Mouse (Mus musculus): ENCODE data around the gene Large2.
A peak's percentile ranks its signal among the peaks of the same experiment; 100 is the strongest.

The Large2 gene

DNA sequence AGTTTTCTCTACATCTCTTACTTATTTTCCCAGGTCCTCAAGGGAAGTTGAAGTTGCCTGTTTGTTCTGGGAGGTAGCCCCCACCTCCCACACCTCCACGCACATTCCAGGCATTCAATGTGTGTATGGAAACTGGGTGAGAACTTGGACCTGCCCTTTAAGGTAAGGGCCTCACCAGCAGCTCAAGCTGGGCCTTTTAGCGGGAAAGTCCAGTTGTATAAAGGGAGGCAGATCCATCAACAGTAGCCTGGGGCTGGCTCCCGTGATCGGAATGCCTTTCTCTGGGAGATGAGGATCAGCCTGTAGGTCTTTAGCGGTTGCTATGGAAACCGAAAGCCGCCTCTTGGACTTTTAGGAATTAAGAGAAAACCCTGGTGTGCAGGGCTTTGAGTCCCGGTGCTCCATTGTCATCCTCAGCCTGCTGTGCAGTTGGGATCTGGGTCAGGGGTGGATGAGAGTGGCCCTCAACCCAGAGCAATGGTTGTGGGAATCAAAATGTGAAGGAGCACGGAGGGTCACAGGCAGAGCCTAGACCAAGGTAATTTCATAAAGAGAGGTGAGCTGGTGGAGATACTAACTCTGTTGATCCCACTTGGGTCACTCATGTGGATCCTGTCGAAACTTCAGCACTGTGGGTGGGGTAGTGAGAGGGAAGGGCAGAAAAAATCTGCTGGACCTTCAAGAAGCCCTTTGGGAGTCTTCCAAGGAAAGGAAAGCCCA lies 2.5 kb downstream of the Large2 start:
- no peak for DNase-seq (ENCODE audit: low spot score)

DNA sequence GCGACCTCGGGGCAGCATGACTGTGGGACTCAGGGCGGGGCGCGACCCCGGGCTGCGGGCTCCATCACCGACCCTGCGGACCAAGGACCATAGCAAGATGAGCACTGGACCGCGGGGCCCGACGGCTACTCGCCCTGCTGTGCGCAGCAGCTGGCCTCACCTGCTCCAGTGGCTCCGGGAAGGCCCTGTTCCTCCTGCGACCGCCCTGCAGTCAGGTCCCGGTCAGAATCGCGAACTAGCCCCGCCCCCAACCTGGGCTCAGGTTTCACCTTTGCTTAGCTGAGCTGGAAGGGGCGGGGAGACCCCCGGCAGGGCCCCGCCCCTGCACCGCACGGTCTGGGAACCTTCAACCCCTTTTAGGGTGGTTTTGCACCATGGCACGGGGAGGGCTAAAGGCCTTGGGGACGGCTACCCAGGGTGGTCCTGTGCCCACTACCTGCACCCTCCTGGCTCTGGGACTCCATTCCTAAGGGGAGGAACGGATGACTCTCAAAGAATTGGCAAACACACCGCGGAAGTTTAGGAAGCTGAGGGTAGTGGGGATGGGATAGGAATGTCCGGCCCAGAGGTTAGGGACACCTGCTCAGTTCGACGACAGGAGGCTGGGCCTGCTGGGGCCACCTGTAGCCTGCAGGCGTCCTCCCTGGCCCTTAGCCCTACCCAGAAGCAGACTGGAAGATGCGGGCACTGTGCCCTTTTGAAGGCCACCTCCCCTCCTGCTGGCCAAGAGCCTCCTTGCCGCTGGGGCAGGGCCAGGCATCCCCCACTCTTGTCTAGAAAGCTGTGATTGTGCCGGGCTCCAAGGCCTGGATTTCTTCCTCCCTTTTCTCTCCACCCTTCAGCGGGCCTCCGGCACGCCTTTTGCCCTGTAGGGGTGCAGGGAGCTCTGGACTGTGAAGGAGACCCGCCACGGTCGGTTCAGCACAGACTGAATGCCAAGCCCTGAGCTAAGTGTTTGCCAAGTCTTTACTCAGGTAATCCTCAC lies 3.6 kb downstream of the Large2 start:
- peak; percentile 74 for DNase-seq (ENCODE audit: low spot score)

DNA sequence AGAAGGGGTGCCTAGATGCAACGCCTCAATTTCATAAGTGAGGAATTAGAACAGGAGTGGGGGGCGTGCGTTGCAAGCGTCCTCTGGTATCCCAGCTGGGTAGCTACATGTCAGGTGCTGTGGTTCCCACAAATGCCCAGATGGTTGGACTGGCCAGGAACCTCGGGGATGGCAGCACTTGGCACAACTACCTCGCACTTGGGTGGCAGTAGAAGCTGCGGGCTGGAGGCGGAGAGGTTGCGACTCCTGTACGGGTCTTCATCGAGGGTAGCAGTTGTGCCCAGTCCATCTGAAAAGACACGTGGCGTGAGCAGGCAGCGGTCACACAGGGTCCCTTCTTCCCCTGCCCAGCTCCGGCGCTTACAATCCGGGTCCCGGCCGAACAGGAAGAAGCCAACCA lies 4.3 kb downstream of the Large2 start:
- no peak for DNase-seq (ENCODE audit: low spot score)

DNA sequence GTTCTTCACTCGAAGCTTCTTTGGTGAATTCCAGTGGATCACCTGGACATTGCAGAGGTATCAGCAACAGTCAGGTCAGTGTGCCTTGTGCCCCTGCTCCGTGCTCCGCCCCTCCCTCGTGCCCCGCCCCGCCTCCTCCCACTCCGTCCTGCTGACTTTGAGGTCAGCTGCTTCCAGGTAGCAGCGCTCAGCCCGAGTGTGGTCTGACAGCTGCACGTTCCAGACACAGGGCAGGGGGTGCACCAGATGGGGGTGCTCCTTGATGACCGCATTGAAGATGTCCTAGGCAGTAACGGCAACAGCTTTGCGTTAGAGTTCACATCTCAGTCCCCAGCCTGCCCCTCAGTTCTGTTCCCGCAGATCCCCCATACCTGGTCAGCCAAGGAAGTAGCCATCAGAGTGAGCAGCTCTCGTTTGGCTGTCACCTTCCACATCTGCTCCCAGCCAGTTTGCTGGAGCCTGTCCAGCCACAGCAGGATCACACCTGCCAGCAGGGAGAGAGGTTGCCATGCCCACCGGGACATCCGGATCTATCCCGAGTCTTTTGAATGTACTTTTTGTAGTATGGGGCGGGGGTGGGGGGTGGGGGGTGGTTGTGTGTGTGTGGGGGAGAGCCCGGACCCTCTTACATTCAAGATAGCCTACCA lies 7.2 kb downstream of the Large2 start:
- no peak for DNase-seq (ENCODE audit: low spot score)

DNA sequence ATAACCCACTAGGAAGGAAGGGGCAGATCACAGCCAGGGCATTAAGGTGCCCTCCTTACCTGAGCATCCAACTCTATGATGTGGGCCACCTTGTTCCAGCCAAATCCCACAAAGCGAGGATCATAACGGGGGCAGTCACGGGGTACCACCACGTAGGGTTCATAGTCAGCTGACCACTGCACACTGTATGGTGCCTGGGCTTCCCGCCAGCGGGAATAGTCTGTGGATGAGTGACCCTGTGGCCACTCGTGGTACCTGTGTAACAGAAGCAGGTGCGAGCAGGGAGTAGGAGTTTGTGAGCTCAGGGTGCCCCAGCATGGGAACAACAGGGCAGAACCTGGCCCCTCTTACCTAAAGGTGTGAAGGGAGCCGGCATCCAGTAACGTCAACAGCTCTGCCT lies 9.1 kb downstream of the Large2 start:
- no peak for DNase-seq (ENCODE audit: low spot score)

DNA sequence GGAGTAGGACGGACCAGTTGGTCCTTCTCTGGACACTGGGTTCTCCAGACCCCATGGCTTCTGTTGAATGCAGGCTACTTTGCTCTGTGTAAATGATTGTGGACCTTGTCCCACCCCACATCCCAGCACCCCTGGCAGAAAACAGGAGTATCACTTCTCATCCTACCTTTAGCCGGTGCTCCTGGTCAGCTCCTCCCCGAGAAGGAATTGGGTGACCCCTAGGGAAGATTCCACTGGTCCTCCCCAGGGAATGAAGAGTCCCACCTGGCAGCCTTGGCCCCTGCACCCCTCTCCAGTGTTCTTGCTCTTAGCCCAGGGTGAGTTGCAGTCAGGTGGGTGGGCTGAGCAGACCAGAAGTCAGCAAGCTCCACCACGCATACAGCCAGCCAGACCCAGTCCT lies 10.6 kb downstream of the Large2 start:
- no peak for DNase-seq (ENCODE audit: low spot score)

DNA sequence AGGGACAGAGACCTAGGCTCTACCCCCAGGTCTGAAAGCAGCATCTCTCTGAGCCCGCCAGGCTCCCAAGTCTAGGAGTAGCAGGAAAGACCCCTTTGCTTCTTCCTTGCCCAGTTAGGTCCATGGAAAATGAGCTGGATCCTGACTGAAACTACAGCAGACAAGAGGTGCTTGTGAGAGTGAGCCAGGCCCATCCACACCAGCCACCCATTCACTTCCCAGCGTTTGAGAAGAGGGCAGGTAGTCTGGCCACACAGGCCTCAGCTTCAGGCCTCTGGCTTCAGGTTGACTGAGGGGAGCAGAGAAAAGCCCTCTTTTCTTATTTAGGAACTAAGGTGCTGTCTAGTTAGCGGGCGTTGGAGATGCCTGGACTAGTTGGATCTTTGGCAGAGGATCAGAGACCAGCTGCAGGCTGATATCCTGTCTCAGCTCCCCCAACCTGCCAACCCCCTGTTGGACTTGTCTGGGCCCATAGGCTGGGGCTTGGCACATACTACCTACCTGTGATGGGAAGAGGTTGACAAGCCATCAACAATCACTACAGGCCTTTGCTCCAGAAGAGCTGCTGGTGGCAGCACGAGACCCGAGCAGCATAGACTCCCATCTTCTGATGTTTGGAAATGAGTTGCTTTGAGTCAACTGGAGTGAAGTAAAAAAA lies 12.0 kb downstream of the Large2 start:
- DNase-seq (ENCODE audit: low spot score), result no peak

DNA sequence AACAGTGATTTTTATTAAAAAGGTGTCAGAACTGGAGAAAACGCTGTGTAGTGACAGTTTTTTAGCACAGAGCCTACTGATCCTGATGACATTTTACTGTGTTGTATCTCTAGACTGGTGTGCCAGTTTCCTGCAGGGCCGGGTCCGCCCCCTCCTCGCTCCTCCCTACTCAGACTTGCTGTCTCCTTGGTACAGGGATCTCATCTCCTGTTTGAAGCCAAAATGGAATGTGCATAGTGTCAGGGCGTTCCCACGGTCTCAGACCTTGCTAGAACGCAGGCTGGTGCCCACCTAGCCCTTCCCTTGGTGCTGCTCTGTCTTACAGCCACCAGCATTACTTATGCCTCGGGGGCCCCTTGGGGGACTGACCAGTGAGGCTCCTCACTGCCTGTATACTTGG lies 12.9 kb downstream of the Large2 start:
- DNase-seq (ENCODE audit: low spot score), result no peak

DNA sequence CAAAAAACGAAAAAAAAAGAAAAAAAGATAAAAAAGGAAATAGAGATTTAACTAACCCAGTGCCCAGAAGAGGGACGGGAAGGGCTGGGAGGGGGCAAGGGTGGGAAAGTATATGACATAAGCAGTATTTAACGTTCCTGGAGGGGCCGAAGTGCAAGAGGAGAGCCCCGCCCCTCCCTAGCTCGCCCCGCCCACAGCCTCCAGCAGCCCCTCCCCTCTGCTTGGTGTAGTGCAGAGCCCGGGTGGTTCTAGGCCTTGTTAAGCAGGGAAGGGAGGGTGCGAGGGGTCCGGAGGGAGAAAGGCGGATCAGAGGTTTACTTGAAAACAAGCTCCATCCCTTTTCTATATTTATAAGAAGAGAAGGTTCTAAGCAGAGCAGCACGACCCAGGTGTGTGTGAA lies 13.8 kb downstream of the Large2 start:
- no peak for DNase-seq (ENCODE audit: low spot score)

DNA sequence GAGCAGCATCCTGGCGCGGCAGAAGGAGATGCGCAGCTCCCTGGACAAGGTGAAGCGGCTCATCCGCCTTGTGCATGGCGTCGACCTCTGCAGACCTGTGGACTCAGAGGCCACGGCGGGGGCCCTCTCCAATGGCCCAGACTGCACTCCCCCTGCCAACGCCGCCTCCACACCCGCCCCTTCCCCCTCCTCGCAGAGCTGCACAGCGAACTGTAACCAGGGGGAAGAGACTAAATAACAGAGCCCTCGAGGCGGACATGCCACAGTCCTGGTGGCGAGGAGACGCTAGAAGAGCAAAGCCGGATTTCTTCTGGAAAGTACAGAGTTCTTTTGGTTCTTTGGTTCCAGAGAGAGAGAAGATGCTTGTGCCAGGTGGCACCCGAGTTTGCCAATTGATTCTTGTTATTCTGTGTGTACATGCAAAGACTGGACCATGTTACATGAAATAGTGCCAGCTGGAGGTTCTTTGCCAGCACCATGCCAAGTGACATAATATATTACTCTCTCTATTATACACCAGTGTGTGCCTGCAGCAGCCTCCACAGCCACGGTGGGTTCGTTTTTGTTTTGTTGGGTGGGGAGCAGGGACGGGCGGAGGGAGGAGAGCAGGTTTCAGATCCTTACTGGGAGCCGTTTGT lies 14.4 kb downstream of the Large2 start:
- no peak for DNase-seq (ENCODE audit: low spot score)

DNA sequence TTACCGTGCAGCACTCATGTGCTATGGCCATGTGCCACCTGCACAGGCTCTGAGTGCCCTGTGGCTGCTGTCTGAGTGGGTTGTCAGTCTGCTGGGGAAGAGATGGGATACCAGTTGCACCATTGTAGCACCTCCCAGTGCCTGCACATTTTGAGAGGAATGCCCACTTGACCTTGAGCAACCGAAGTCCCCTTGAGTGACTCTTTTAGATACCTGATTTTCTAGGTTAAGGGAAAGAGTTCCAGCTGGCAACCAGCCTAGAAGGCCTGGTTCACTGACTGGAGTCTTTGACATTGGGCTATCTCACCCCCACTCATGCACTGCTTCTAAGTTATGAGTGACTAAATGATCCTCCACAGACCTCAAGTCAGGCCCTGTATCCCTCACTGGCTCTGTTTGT lies 15.4 kb downstream of the Large2 start:
- no peak for DNase-seq (ENCODE audit: low spot score)

DNA sequence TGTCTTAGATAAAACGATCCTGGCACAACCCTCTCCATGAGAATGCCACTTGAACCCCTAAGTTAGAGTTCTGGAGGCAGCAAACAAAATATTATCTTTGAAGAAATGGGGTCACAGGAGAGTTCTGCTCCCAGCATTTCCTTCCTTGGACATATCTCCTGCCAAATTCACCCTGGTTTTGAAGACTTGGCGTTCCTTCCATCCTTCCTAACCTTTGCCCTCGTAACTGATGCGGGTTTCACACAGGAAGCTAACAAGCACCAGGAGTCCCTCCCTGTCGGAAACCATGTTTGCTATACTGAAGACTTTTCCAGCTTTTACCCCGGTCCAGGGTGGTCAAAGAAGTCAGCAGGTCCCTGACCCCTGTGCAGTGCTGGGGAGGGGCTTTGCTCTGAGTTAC lies 20.4 kb downstream of the Large2 start:
- DNase-seq (ENCODE audit: low spot score), result no peak

DNA sequence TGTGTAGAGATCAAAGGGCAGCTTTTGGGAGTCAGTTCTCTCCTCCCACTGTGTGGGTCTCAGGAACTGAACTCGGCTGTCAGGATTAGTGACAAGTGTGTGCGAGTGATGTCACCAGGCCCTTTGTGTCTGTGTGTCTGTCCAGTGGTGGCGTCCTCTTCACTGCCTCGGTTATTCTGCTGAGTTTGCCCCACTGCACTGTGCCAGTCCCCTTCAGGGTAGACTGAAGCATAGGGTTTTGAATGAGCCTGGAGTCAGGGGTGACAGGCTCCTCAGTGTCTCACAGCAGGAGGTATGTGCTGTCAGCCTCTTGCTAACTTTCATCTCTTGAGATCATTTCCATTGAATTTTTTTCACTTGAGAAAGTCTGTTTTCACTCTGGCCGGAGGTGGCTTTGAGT lies 21.3 kb downstream of the Large2 start:
- DNase-seq (ENCODE audit: low spot score), result no peak

DNA sequence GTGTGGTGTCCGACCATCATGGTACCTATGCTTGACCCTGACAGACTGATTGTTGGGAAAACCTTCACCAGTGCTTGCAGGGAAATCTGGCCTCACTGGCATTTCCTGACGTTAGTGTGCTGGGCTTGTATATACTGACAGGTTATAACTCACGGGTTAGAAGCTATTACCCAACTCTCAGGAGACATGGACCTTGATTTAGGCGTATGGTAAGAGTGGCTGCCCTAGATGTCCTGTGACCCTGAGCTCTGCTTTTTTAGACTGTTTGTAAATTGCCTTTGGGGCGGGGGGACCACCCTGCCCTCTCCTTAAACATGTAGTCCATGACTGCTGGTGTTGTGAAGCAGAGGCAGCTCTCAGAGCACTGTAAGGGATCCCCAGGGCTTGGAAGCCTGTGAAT lies 24.0 kb downstream of the Large2 start:
- no peak for DNase-seq (ENCODE audit: low spot score)

DNA sequence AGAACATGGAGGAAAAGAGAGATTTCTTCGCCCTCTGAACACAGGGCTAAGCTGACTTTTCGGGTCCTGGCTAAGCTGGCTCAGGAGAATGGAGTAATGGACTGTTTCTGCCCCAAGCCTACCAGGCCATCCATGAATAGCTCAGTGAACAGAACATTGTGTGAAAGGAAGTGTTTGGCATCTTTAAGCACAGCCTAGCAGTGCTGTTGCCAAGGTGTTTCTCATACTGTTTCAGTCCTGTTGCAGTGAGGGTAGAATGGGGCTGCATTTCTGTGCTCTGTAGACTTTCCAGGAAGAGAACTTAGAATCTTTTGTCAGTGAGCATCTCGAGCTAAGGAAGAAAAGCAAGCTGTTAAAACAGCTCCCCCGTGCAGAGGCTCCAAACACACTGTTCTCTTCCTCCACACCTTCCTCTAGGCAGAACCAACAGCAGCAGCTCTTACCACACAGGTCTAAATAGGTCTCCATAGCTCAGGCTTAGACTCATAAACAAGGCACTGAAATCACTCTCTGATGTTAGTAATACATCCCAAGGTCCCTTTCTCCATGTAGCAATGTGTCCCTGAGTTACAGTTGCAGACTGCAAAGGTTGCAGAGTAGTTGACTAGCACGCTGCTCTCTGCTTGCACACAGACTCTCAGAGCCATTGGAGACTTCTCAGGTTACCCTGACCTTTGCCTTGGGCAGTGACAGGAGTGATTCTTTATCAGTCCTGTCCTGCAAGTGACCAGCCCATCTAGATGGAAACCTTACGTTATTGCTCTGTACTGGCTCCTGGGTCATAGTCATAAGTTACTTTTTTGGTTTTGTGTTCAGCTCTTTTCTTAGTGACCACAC lies 24.9 kb downstream of the Large2 start:
- no peak for DNase-seq (ENCODE audit: low spot score)

DNA sequence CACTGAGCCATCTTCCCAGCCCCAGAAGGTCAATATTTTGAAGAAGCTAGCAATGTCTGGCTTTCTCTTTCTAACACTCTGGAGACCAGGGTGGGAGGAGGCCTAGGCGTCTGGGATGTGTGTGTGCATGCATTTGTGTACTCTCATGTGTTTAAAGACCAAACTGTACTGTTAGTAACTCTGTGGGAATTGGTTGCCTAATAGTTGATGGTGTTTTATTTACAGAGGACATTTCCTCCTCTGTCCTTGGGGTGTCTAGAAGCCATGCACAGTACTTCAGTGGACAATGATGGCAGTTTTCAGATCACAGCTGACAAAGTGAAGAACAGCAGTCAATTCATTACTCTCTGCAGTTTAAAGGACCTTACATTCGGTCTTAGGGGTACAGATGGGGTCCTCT lies 27.5 kb downstream of the Large2 start:
- no peak for DNase-seq (ENCODE audit: low spot score)

DNA sequence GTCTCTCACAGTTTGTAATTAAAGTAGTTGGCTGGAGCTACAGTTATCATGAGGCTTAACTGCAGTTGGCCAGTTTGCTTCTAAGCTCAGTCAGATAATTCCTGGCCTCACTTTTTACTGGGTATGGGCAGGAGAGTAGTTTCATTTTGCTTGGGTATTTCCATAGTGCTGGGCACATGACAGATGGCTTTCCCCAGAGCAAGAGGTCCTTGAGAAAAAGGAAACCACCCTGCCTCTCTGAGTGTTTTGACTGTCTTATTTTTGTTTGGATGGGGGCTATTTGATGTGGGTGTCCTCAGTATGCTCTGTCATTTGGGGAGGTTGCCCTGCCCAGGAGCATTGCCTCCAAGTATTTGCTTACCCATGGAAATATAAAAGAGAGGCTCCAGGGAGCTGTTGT lies 32.3 kb downstream of the Large2 start:
- no peak for DNase-seq (ENCODE audit: low spot score)

DNA sequence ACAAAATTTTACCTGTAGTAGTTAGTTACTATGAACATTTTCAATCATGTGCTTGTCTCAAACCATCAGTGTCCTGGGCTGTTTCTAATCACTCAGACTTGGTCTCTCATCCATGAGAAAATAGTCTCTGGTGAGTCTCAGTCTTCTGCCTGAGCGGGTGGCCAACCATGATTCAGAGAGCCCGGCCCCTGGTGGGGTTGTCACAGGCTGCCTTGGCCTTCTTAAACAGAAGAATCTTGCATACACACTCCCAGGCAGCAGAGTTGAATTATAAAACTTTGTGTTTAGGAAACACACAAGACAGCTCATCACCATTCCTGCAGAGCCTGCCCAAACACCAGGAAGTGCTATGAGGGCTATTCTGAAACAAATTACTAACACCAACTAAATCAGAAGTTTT lies 42.8 kb downstream of the Large2 start:
- no peak for DNase-seq (ENCODE audit: low spot score)

DNA sequence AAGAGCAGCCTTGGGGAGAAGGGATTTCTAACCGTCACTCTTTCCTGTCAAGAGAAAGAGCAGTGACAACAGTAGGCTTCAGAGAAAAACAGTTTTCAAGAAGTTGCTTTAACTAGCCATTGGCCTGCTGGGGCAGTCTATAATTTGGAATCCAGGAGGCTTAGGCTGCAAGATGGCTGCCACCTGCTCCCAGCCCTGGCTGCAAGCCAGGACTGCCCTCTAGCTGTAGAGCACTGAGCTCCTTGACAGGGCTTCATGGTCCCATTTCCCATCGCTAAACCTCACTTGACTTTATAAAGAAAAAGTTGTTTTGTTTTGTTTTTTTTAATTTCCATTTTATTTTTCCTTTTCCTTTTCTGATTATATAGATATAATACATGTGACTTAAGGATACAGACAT lies 43.3 kb downstream of the Large2 start:
- no peak for DNase-seq (ENCODE audit: low spot score)

DNA sequence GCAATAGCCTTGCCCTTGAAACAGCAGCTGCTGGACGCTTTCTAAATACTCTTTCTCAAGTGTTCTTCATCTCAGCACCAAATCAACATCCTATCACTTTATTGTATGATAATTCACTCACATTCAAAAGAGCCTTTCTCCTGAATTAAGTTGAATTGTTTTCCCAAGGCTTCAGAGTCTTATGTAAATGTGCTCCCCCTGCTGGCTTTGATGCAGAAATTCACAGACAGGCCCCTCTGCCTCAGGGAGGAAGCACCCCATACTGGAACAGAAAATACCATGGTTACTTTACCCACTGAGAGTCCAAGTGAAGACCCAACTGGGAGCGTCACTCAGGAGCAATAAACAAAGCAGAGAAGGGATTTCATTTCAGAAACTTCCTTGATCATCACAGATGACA lies 43.8 kb downstream of the Large2 start:
- peak; percentile 22 for DNase-seq (ENCODE audit: low spot score)

DNA sequence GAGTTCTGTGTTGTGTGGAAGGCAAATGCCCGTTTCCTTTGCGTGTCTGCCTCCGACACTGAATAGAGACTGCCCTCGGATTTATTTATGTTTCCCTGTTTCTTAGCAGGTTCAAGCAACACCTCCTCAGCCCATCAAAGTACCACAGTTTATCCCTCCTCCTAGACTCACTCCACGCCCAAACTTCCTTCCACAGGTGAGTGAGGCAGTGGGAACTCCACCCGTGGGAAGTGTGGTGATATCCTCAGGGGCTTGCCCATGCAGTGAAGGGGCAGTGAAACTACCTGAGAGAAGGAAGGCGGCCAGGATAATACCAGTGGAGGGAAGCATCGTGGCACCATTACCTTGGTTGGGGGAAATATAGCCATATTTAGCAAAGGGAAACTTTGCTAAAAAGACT lies 46.5 kb downstream of the Large2 start:
- DNase-seq (ENCODE audit: low spot score), result no peak
